Mouse (Mus musculus) forebrain, postnatal 0 days (tissue): ENCODE results near the gene Zfpm1. TPM values are rescaled to one million over a fixed set of nuclear protein-coding genes. Genes with fewer than 3 reads are reported as not detected.
"Not testable (repeated sequence)": the region's sequence is repeated elsewhere in the genome, so short reads cannot be mapped to it uniquely, and the experiment has no call there.

Experiments used
- ATAC-seq: fragments of 200-750 bp; cut with Nextera tagmentation; 2 replicates; pipeline ENCODE4 v1.8.0; 2017; ENCODE audit warnings: mild to moderate bottlenecking, moderate library complexity
- DNase-seq: peaks from one replicate; pipeline ENCODE4 v3.0.0-alpha.2; 2015
- H3K27ac ChIP-seq: fragments of 300-500 bp; sonication (generic); 2 replicates; pipeline ENCODE4 v1.5.1; 2014; ENCODE audit warnings: low read depth, mild to moderate bottlenecking, antibody characterized with exemption, low read length, moderate library complexity, mixed read lengths
- H3K27me3 ChIP-seq: fragments of 300-500 bp; sonication (generic); 2 replicates; pipeline ENCODE4 v1.6.1; 2014; ENCODE audit warnings: mild to moderate bottlenecking, low read length, mixed read lengths; ENCODE audit not compliant: insufficient read depth
- H3K36me3 ChIP-seq: fragments of 300-500 bp; sonication (generic); 2 replicates; pipeline ENCODE4 v1.6.1; 2014; ENCODE audit warnings: mild to moderate bottlenecking, moderate library complexity; ENCODE audit not compliant: insufficient read depth
- H3K4me1 ChIP-seq: fragments of 300-500 bp; sonication (generic); 2 replicates; pipeline ENCODE4 v1.6.1; 2014; ENCODE audit warnings: antibody characterized with exemption; ENCODE audit not compliant: insufficient read depth
- H3K4me2 ChIP-seq: fragments of 300-500 bp; sonication (generic); 2 replicates; pipeline ENCODE4 v1.6.1; 2014; ENCODE audit warnings: low read depth, mild to moderate bottlenecking, moderate library complexity
- H3K4me3 ChIP-seq: fragments of 300-500 bp; sonication (generic); 2 replicates; pipeline ENCODE4 v1.5.1; 2014; ENCODE audit warnings: low read depth, low read length, mixed read lengths
- H3K9ac ChIP-seq: fragments of 300-500 bp; sonication (generic); 2 replicates; pipeline ENCODE4 v1.6.1; 2014; ENCODE audit warnings: mild to moderate bottlenecking
- H3K9me3 ChIP-seq: fragments of 300-500 bp; sonication (generic); 2 replicates; pipeline ENCODE4 v1.6.1; 2016; ENCODE audit warnings: low read length
- CTCF ChIP-seq: sonication (generic); IDR thresholded peaks from 2 replicates; pipeline ENCODE4 v1.5.1; 2016; ENCODE audit warnings: antibody characterized with exemption, control low read depth, low read depth
- WGBS: fragments of 180-500 bp; shearing (Covaris S2); extraction: QIAGEN DNeasy Blood & Tissue Kit; methylation state at CpG from one replicate; pipeline ENCODE4 v1.1.7; 2014; 5-methylcytosine and 5-hydroxymethylcytosine counted together
- polyA plus RNA-seq: library from polyadenylated mRNA; unstranded; fragments of >200 nt; fragmentation: Nextera tagmentation; extraction: Ambion mirVana; gene quantifications from 2 replicates; pipeline ENCODE4 v1.2.1, GENCODE M21; 2015
- total RNA-seq: library from RNA; depleted of rRNA; stranded (reverse); fragments of >200 nt; gene quantifications from 2 replicates; pipeline ENCODE4 v1.2.3, GENCODE M21; 2014

The Zfpm1 gene
- total and polyA plus RNA-seq, 2 experiments from 2014 or later: 1.1 to 10.1 TPM

DNA sequence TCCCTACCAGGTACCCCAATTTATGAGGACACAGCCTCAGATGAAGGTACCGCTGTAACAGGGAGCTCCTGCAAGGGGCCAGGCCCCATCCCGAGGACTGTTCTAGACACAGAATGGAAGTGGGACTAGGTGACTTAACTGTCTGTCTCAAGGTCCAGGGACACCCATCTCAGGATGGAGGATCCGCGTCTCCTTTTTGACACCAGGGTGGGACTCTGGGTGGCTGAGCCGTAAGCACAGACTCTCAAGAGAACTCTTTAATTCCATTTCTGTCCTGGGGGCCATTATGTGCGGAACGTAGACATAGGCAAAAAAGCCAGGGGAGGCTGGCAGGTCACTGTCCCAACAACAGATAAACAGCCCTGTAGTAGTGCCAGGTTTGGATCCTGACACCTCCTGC, 40.2 kb downstream of the Zfpm1 start:
- no peaks in the 10 kb centered on the region for H3K4me1 ChIP-seq
- TF ChIP-seq CTCF: no peak
- ATAC-seq (no peak), DNase-seq (no peak)
- no peaks in the 10 kb centered on the region for H3K27me3 ChIP-seq
- 94% methylated on average over 7 of the region's 7 CpGs for WGBS
- no peaks in the 10 kb centered on the region for H3K36me3 ChIP-seq
- no peak overlapping the region for H3K9ac ChIP-seq
- H3K27ac ChIP-seq: no peak overlapping the region
- no peak overlapping the region for H3K4me3 ChIP-seq
- no peaks in the 10 kb centered on the region for H3K9me3 ChIP-seq
- no peak overlapping the region for H3K4me2 ChIP-seq

DNA sequence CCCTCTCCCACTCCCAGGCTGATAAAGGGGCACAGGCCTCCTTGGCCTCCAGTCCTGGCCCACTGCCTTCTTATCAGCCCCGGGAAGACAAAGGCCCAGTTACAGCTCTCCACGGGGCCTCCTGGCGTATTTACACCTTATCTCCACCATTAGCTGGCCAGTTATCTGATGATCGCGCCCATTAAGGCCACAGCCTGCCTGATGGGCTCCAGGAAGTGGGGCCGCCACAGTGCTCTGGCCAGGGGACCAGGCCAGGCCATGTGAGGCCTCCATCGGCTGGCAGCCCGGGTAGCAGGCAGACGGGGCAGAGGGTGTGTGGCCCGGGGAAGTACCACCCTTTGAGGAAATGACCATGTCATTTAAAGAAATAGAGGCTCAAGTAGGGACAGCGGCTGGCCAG, 40.9 kb downstream of the Zfpm1 start:
- no peaks in the 10 kb centered on the region for H3K27me3 ChIP-seq

DNA sequence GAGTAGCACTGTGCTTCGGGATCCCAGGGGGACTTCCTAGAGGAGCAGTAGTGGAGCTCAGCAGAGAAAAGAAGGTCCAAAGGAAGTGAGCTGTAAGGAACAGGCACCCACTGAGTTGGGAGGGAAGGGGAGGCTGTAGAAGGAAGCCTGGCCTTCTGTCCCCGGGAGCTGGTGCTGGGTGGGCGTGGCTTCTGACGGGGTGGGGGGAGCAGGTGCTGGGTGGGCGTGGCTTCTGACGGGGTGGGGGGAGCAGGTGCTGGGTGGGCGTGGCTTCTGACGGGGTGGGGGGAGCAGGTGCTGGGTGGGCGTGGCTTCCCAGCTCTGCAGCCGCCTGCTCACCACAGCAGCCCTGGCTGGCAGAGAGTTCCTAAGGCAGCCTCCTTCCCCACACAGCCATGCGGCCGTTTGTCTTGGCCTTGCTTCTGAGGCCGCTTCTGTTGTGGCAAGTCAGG, 42.0 kb downstream of the Zfpm1 start:
- 12% methylated on average over 12 of the region's 13 CpGs for WGBS
- DNase-seq, H3K4me3 ChIP-seq, H3K36me3 ChIP-seq, H3K27me3 ChIP-seq, H3K9ac ChIP-seq, ATAC-seq, H3K4me1 ChIP-seq, H3K27ac ChIP-seq, H3K9me3 ChIP-seq, H3K4me2 ChIP-seq: not testable (repeated sequence)

More for the DNA sequence above, 40.9 kb downstream of the Zfpm1 start:
- no peak for TF ChIP-seq CTCF
- Histone ChIP-seq H3K4me2 (no peak overlapping the region), H3K36me3 (no peaks in the 10 kb centered on the region), H3K4me1 (no peaks in the 10 kb centered on the region), H3K27ac (no peak overlapping the region), H3K9ac (no peak overlapping the region), H3K4me3 (no peak overlapping the region), H3K9me3 (no peaks in the 10 kb centered on the region)
- DNase-seq (no peak), ATAC-seq (no peak)
- 71% methylated on average over 11 of the region's 11 CpGs for WGBS

DNA sequence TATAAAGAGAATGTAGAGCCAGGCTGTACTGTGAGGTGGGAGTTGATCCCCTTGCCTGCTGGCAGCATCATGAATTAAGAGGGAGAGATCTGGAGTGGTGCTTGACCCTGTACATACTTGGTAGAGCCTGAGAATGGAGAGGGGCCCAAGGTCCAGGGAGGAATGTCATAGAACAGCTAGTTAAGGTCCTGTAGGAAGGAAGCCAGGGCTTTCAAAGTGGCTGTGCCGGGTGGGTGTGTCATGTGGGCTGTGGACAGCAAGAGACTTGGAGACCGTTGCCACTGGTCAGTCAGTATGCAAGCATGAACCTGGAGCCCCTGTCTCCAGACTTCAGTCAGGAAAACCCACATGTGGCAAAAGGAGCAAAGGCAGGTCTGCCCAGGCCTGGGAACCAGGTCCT, 43.3 kb downstream of the Zfpm1 start:
- H3K9me3 ChIP-seq: no peaks in the 10 kb centered on the region
- TF ChIP-seq CTCF: no peak
- no peaks in the 10 kb centered on the region for H3K27me3 ChIP-seq
- H3K4me2 ChIP-seq: no peak overlapping the region
- ATAC-seq: no peak
- no peak overlapping the region for H3K9ac ChIP-seq
- H3K4me1 ChIP-seq: no peaks in the 10 kb centered on the region
- H3K4me3 ChIP-seq: no peak overlapping the region
- WGBS: 86% methylated on average over 2 of the region's 2 CpGs
- H3K36me3 ChIP-seq: no peaks in the 10 kb centered on the region
- no peak for DNase-seq
- no peak overlapping the region for H3K27ac ChIP-seq

DNA sequence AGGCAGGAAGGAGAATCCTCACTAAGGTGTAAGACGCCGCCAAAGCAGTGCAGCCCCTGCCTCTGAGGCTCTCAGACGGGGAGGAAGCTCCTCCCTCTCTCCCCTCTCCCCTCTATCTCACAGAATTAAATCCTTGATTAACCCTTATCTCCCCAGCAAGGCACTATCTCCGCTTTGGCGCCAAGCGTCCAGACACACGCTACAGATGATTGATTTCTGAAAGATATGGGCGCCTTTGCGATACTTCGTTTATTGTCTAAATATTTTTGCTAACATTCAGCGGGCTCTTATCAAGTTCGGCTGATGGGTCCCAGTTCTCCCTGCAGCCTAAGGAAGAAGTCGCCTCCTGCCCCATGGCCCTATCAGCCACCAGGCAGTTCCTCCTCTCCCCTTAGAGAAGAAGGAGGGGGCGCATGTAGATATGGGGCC, 44.2 kb downstream of the Zfpm1 start:
- Histone ChIP-seq H3K9me3 (no peaks in the 10 kb centered on the region), H3K36me3 (no peaks in the 10 kb centered on the region), H3K4me3 (no peak overlapping the region), H3K9ac (no peak overlapping the region), H3K4me1 (no peaks in the 10 kb centered on the region), H3K4me2 (peak overlapping the region; percentile 10), H3K27me3 (no peaks in the 10 kb centered on the region), H3K27ac (no peak overlapping the region)
- ATAC-seq (no peak), DNase-seq (no peak)
- WGBS: 15% methylated on average over 14 of the region's 14 CpGs
- TF ChIP-seq CTCF: no peak

DNA sequence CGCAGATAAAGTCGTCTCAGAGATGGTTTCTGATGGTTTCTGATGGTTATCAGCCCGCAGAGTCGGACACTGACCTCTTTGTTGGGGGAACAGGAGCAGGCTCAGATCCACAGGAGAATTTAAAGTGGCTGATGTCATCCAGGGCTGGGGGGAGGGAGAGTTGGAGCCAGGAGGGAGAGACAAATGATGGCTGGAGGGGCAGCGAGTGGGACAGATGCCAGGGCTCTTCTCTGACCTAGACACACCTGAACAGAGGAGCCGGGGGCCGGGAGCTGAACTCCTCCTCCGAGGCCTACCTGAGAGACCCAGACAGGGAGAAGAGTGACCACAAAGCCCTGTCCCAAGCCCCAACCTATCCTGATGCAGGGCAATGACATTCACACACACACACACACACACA, 47.1 kb downstream of the Zfpm1 start:
- no peak overlapping the region for H3K9ac ChIP-seq
- H3K4me1 ChIP-seq: no peaks in the 10 kb centered on the region
- H3K4me3 ChIP-seq: no peak overlapping the region
- no peak overlapping the region for H3K27ac ChIP-seq
- no peaks in the 10 kb centered on the region for H3K9me3 ChIP-seq
- H3K27me3 ChIP-seq: no peaks in the 10 kb centered on the region
- ATAC-seq (no peak), DNase-seq (no peak)
- no peak overlapping the region for H3K4me2 ChIP-seq
- WGBS: 73% methylated on average over 8 of the region's 8 CpGs
- H3K36me3 ChIP-seq: no peaks in the 10 kb centered on the region
- no peak for TF ChIP-seq CTCF

DNA sequence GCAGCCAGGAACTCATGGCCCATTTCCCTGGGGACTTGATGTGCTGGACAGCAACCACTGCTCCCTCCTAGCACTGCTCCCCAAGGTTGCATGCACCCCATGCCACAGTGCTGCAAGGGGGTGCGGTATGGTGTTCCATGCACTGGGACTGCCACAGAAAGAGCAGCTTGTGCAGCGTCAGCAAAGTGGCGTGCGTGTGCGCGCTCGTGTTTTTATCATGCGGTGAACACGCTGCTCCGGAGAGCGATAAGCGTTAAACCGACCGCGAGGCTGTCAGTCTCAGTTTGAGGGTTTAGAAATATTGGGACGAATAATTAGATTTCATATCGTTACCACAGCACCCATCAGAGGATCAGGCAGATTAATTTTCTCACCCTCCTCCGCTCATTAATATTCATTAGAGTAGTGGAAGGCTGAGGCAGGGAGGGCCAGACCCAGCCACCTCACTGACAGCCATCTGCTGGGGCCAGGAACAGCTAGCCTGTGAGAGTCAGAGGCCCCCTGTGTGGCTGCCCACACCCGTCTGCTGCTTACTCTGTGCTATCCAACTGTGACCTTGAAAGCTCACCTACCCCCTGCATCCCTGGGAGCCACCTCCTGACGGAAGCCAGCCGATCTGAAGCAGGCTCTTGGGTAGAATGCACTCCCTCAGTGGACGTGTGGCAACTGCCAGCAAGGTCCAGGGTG, 47.8 kb downstream of the Zfpm1 start:
- H3K4me1 ChIP-seq: no peaks in the 10 kb centered on the region
- H3K4me2 ChIP-seq: no peak overlapping the region
- no peak overlapping the region for H3K9ac ChIP-seq
- no peaks in the 10 kb centered on the region for H3K36me3 ChIP-seq
- no peak overlapping the region for H3K4me3 ChIP-seq
- DNase-seq: peak; percentile 43
- H3K27me3 ChIP-seq: no peaks in the 10 kb centered on the region
- ATAC-seq: peak; percentile 9; the same call in 1 of the 2 replicates
- H3K27ac ChIP-seq: no peak overlapping the region
- no peak for TF ChIP-seq CTCF
- no peaks in the 10 kb centered on the region for H3K9me3 ChIP-seq
- WGBS: 65% methylated on average over 22 of the region's 22 CpGs
